Mouse (Mus musculus) adrenal gland, postnatal 0 days (tissue): ENCODE measurements around the gene Apol7c. TPM values are rescaled to one million over a fixed set of nuclear protein-coding genes. Genes with fewer than 3 reads are reported as not detected.

Source experiments
- polyA plus RNA-seq: library from polyadenylated mRNA; unstranded; fragments of >200 nt; fragmentation: Nextera tagmentation; extraction: Ambion mirVana; gene quantifications from 2 replicates; pipeline ENCODE4 v1.2.1, GENCODE M21; 2015

Gene Apol7c
- not detected in 2 replicates for polyA plus RNA-seq

GRCm38 (mm10) chr15:77533216-77533615 is at the start of gene Apol7c:
Gene Apol7c, minus strand, starts transcription at chr15:77533316.

GRCm38 (mm10) chr15:77561792-77562191 is 28.7 kb upstream of the Apol7c start, which contains the start of gene 1700025B11Rik:
Gene 1700025B11Rik, minus strand, starts transcription at chr15:77561892.

GRCm38 (mm10) chr15:77507966-77508365 is 25.1 kb downstream of the Apol7c start, which contains the start of gene Apol11a:
Gene Apol11a, plus strand, starts transcription at chr15:77508271.

GRCm38 (mm10) chr15:77476693-77477092 is 56.4 kb downstream of the Apol7c start, which contains the start of gene Apol10a:
Gene Apol10a, plus strand, starts transcription at chr15:77477047.

Other genes with a start within 250 kb of the Apol7c start
- 21.8 and 22.3 TPM in 2 replicates for gene Rbfox2, start 226.3 kb downstream of the Apol7c start, polyA plus RNA-seq
- gene Apol7a, start 134.2 kb downstream of the Apol7c start, polyA plus RNA-seq: 0.88 and 1.2 TPM in 2 replicates
- gene Apol9a, start 122.2 kb downstream of the Apol7c start, polyA plus RNA-seq: 1.2 and 2.3 TPM in 2 replicates
- gene Apol7b, start 85.8 kb downstream of the Apol7c start, polyA plus RNA-seq: not detected in 2 replicates
- gene Apol10a, start 56.3 kb downstream of the Apol7c start, polyA plus RNA-seq: not detected in 2 replicates
- not detected in 2 replicates for gene Apol11a, start 25.0 kb downstream of the Apol7c start, polyA plus RNA-seq
- gene 1700025B11Rik, start 28.6 kb upstream of the Apol7c start, polyA plus RNA-seq: not detected in 2 replicates
- 0.65 TPM in 1 of 2 replicates, not detected in the other for gene Apol10b, start 62.8 kb upstream of the Apol7c start, polyA plus RNA-seq
- gene Gm36245, start 65.9 kb upstream of the Apol7c start, polyA plus RNA-seq: not detected in 2 replicates
- gene Apol11b, start 110.0 kb upstream of the Apol7c start, polyA plus RNA-seq: 0.21 and 0.39 TPM in 2 replicates
- gene Apol7e, start 165.5 kb upstream of the Apol7c start, polyA plus RNA-seq: 0.06 TPM in 1 of 2 replicates, not detected in the other
- 1.2 and 1.8 TPM in 2 replicates for gene Apol9b, start 195.7 kb upstream of the Apol7c start, polyA plus RNA-seq
- 0.86 TPM in 1 of 2 replicates, not detected in the other for gene Apol8, start 223.7 kb upstream of the Apol7c start, polyA plus RNA-seq